20 mouse cellular contexts compared by ENCODE assay signal in genomic region chr10:67726796-67727195, GRCm38 (mm10).
"Had no signal": no experiment of that assay in that cellular context is flagged by ENCODE, and none has a peak within 500 bp of the region (broad histone marks: within the 10 kb centered on the region; RNA-seq: fewer than 3 reads in every experiment).

No protein-coding gene starts in this region.

- H3K36me3 ChIP-seq: liver, embryonic 15.5 days; lung, embryonic 15.5 days; midbrain, embryonic 12.5 days; midbrain, embryonic 15.5 days; neural tube, embryonic 13.5 days; neural tube, embryonic 15.5 days had no signal

- H3K9ac ChIP-seq: liver, embryonic 15.5 days; liver, postnatal 0 days; lung, embryonic 15.5 days; midbrain, embryonic 12.5 days; midbrain, embryonic 15.5 days; neural tube, embryonic 13.5 days; neural tube, embryonic 15.5 days had no signal

- H3K4me3 ChIP-seq: liver, embryonic 15.5 days; lung, embryonic 15.5 days; megakaryocyte, embryonic 14.5 days; midbrain, embryonic 12.5 days; midbrain, embryonic 15.5 days; neural tube, embryonic 13.5 days; neural tube, embryonic 15.5 days had no signal

- H3K4me1 ChIP-seq: liver, embryonic 15.5 days; lung, embryonic 15.5 days; midbrain, embryonic 12.5 days; midbrain, embryonic 15.5 days; neural tube, embryonic 13.5 days; neural tube, embryonic 15.5 days had no signal

- ATAC-seq: liver, postnatal 0 days; lung, postnatal 0 days; midbrain, embryonic 15.5 days had no signal

- DNase-seq: liver, postnatal 0 days; lung, adult 2 months; lung, postnatal 14 days; lung, postnatal 36 days; retina, postnatal 1 day; right cerebral cortex, adult 18-20 months; right cerebral cortex, postnatal 25 days; right cerebral cortex, postnatal 4 days; spleen, adult 18-20 months; thymus, adult 18-20 months; thymus, postnatal 36 days had no signal

- H3K9me3 ChIP-seq: liver, embryonic 15.5 days; lung, embryonic 15.5 days; megakaryocyte, embryonic 14.5 days; midbrain, embryonic 12.5 days; midbrain, embryonic 15.5 days; neural tube, embryonic 13.5 days; neural tube, embryonic 15.5 days had no signal

- H3K27ac ChIP-seq: liver, embryonic 15.5 days; lung, embryonic 15.5 days; macrophage; midbrain, embryonic 12.5 days; midbrain, embryonic 15.5 days; neural tube, embryonic 13.5 days; neural tube, embryonic 15.5 days had no signal

- H3K27me3 ChIP-seq: liver, embryonic 15.5 days; midbrain, embryonic 12.5 days; midbrain, embryonic 15.5 days; neural tube, embryonic 13.5 days had no signal

- H3K4me2 ChIP-seq: liver, embryonic 15.5 days; lung, embryonic 15.5 days; midbrain, embryonic 12.5 days; midbrain, embryonic 15.5 days; neural tube, embryonic 13.5 days; neural tube, embryonic 15.5 days had no signal
